Mouse (Mus musculus) stomach, postnatal 0 days (tissue): ENCODE data around the gene Shisal2b. TPM values are rescaled to one million over a fixed set of nuclear protein-coding genes. Genes with fewer than 3 reads are reported as not detected.

Experiments used
- ATAC-seq: fragments of 200-750 bp; cut with Nextera tagmentation; 2 replicates; pipeline ENCODE4 v1.8.0; 2017; ENCODE audit not compliant: low FRiP score, low TSS enrichment
- DNase-seq: peaks from one replicate; pipeline ENCODE4 v3.0.0-alpha.2; 2016; ENCODE audit warnings: low spot score
- H3K27ac ChIP-seq: fragments of 300-500 bp; sonication (generic); replicated peaks from 2 replicates; pipeline ENCODE4 v1.5.1; 2014; ENCODE audit warnings: mild to moderate bottlenecking, control low read depth
- H3K27me3 ChIP-seq: fragments of 300-500 bp; sonication (generic); 2 replicates; pipeline ENCODE4 v1.6.1; 2014; ENCODE audit warnings: low read length; ENCODE audit not compliant: control insufficient read depth, insufficient read depth
- H3K36me3 ChIP-seq: fragments of 300-500 bp; sonication (generic); 2 replicates; pipeline ENCODE4 v1.6.1; 2014; ENCODE audit warnings: low read length, mixed read lengths; ENCODE audit not compliant: control insufficient read depth, insufficient read depth
- H3K4me1 ChIP-seq: fragments of 300-500 bp; sonication (generic); replicated peaks from 2 replicates; pipeline ENCODE4 v1.6.1; 2014; ENCODE audit warnings: antibody characterized with exemption; ENCODE audit not compliant: control insufficient read depth, insufficient read depth
- H3K4me2 ChIP-seq: fragments of 300-500 bp; sonication (generic); replicated peaks from 2 replicates; pipeline ENCODE4 v1.6.1; 2014; ENCODE audit warnings: low read depth, mild to moderate bottlenecking, control low read depth, moderate library complexity
- H3K4me3 ChIP-seq: fragments of 300-500 bp; sonication (generic); 2 replicates; pipeline ENCODE4 v1.5.1; 2014; ENCODE audit warnings: low read depth, low read length, control low read depth
- H3K9ac ChIP-seq: fragments of 300-500 bp; sonication (generic); 2 replicates; pipeline ENCODE4 v1.6.1; 2014; ENCODE audit warnings: mild to moderate bottlenecking, low read length, control low read depth, mixed read lengths
- H3K9me3 ChIP-seq: fragments of 300-500 bp; sonication (generic); 2 replicates; pipeline ENCODE4 v1.6.1; 2016; ENCODE audit warnings: low read length; ENCODE audit not compliant: control insufficient read depth
- CTCF ChIP-seq: IDR thresholded peaks from 2 replicates; pipeline ENCODE4 v1.5.1; 2016; ENCODE audit warnings: antibody characterized with exemption, low read depth, mild to moderate bottlenecking, moderate library complexity
- EP300 ChIP-seq: optimal IDR thresholded peaks from 2 replicates; pipeline ENCODE3; 2016; ENCODE audit warnings: antibody characterized with exemption
- WGBS: fragments of 180-500 bp; shearing (Covaris S2); extraction: QIAGEN DNeasy Blood & Tissue Kit; methylation state at CpG from one replicate; pipeline ENCODE4 v1.1.7; 2014; 5-methylcytosine and 5-hydroxymethylcytosine counted together
- polyA plus RNA-seq: library from polyadenylated mRNA; unstranded; fragments of >200 nt; fragmentation: Nextera tagmentation; extraction: Ambion mirVana; gene quantifications from 2 replicates; pipeline ENCODE4 v1.2.1, GENCODE M21; 2015

The Shisal2b gene
- polyA plus RNA-seq, 1 experiment from 2014 or later: not detected

- H3K4me2 ChIP-seq: no peak overlapping the region
- ATAC-seq (no peak), DNase-seq (no peak)
- no peaks in the 10 kb centered on the region for H3K4me1 ChIP-seq
- H3K4me3 ChIP-seq: no peak overlapping the region
- H3K9me3 ChIP-seq: no peaks in the 10 kb centered on the region
- no peaks in the 10 kb centered on the region for H3K27me3 ChIP-seq
- no peak overlapping the region for H3K9ac ChIP-seq
- TF ChIP-seq EP300 (no peak), CTCF (no peak)
- no peaks in the 10 kb centered on the region for H3K36me3 ChIP-seq
- 61% methylated on average over 8 of the region's 8 CpGs for WGBS
- no peak overlapping the region for H3K27ac ChIP-seq
These were observed 22.8 kb upstream of the Shisal2b start for GRCm38 (mm10) chr13:104886308-104887032.

DNA sequence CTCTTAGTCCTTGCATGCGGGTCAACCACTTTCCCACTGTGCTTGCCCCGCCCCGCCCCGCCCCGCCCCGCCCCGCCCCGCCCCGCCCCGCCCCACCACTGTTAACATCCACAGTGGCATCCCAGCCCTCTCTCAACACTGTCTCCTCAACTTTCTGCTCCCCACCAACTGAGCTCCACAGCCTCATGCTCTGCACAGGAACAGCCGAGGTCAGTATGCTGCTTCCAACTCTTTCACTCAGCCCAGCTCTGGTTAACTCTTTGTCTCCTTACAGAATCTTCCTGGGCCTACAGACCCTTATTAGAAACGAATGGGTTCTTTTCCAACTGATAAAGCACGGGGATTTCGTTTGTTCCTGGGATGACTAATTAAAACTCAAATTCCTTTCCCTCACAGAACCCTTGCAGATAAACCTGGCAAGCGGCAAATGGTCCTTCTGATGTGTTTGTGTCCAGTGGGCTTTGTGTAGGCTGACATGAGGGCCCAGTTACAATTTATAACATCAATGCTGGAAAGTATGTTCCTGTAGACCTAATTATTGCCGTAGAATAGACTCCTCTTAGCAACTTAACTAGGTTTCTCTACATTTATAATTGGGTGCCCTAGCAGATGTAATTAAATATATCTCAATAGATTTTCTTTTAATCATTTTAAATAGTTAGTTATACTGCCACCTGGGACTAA, 20.0 kb upstream of the Shisal2b start:
- Histone ChIP-seq H3K27ac (no peak overlapping the region), H3K9me3 (no peaks in the 10 kb centered on the region), H3K9ac (no peak overlapping the region), H3K4me2 (no peak overlapping the region), H3K4me3 (no peak overlapping the region), H3K4me1 (no peaks in the 10 kb centered on the region), H3K27me3 (no peaks in the 10 kb centered on the region), H3K36me3 (no peaks in the 10 kb centered on the region)
- DNase-seq (no peak), ATAC-seq (no peak)
- TF ChIP-seq CTCF: no peak
- TF ChIP-seq EP300: no peak
- 36% methylated on average over 7 of the region's 16 CpGs for WGBS

DNA sequence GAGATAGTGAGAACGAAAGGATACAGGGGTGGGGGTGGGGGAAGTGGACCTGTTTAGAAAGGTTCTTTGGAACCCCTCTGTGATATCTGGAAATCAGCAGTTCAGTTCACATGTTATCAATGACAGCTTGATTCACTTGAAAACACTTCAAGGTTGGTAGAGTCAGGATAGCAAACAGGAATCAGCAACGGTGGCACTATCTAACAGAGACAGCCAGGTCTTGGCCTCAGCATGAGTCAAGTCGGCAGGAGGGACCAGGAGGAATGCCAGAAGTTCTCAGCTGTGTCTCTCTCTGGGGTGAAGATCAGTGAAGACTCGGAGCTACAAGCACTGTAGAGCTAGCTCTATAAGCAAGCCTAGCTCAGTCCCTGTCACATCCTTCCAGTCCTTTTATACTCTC, 14.8 kb upstream of the Shisal2b start:
- H3K36me3 ChIP-seq: no peaks in the 10 kb centered on the region
- no peak overlapping the region for H3K9ac ChIP-seq
- no peaks in the 10 kb centered on the region for H3K9me3 ChIP-seq
- DNase-seq: no peak
- no peaks in the 10 kb centered on the region for H3K27me3 ChIP-seq
- no peak for ATAC-seq
- 50% methylated on average over 4 of the region's 4 CpGs for WGBS
- TF ChIP-seq CTCF: no peak
- no peak for TF ChIP-seq EP300
- H3K4me2 ChIP-seq: no peak overlapping the region
- no peak overlapping the region for H3K27ac ChIP-seq
- H3K4me1 ChIP-seq: no peaks in the 10 kb centered on the region
- H3K4me3 ChIP-seq: no peak overlapping the region

DNA sequence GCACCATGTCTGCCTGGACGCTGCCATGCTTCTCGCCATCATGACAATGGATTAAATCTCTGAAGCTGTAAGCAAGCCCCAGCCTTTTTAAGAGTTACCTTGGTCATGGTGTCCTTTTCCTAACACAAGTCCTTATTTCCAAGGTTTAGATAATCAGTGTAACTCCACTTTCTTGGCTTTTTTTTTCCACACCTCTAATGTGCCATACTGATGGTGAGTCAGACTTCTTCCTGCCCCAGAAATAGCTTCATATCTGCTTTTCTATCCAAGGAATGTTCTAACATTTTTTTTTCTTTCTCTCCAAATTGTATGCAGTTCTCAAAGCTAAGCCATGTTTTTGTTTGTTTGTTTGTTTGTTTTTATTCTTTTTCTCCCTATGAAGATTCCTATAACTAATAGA, 6.2 kb upstream of the Shisal2b start:
- TF ChIP-seq EP300 (no peak), CTCF (no peak)
- DNase-seq: no peak
- WGBS: 90% methylated on average over 2 of the region's 2 CpGs
- Histone ChIP-seq H3K4me2 (no peak overlapping the region), H3K27ac (no peak overlapping the region), H3K27me3 (no peaks in the 10 kb centered on the region), H3K9ac (no peak overlapping the region), H3K4me1 (no peaks in the 10 kb centered on the region), H3K9me3 (no peaks in the 10 kb centered on the region), H3K4me3 (no peak overlapping the region), H3K36me3 (no peaks in the 10 kb centered on the region)
- ATAC-seq: no peak

DNA sequence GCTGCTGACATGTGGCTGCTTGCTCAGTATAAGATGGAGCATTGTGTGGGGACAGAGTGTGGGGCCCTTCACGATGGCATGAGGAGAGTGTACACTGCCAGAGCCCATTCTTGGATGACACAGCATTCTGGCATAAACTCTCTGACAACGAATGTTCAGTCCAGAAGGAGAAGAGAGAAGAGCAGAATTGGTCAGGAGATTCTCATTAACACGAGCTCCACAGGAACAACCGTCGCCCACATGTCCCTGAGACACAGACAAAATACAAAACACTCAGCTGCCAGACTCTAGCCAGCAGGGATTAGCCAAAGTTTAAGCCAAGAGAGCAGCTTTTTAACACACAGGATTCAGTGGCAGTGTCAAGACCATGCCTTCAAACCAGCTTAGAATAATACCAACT, 3.0 kb upstream of the Shisal2b start:
- Histone ChIP-seq H3K9me3 (no peaks in the 10 kb centered on the region), H3K4me2 (no peak overlapping the region), H3K9ac (no peak overlapping the region), H3K27ac (no peak overlapping the region), H3K4me3 (no peak overlapping the region), H3K4me1 (no peaks in the 10 kb centered on the region), H3K27me3 (no peaks in the 10 kb centered on the region), H3K36me3 (no peaks in the 10 kb centered on the region)
- WGBS: 68% methylated on average over 5 of the region's 5 CpGs
- ATAC-seq (no peak), DNase-seq (no peak)
- TF ChIP-seq EP300 (no peak), CTCF (no peak)

DNA sequence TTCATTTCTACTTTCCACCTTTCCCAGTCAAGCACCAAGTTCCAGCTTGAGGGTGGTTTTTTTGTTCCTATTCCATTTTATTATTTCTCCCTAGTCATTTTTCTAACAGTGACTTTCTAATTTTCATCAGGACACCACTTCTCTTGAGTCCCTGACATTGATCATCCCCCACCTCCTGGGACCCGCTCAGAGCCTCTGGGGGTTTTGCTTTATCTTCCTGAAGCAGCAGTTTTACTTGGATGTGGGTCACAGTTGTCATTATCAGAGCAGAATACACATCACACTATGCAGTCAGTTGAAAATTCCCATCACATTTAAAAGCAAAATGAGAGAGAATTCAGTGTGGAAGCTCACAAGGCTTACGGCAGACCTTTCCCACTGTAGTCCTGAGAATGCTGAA, 10.0 kb downstream of the Shisal2b start:
- H3K4me1 ChIP-seq: no peaks in the 10 kb centered on the region
- no peaks in the 10 kb centered on the region for H3K27me3 ChIP-seq
- H3K27ac ChIP-seq: no peak overlapping the region
- H3K4me3 ChIP-seq: no peak overlapping the region
- DNase-seq (no peak), ATAC-seq (no peak)
- H3K36me3 ChIP-seq: no peaks in the 10 kb centered on the region
- 86% methylated on average over 2 of the region's 2 CpGs for WGBS
- no peak overlapping the region for H3K4me2 ChIP-seq
- no peak overlapping the region for H3K9ac ChIP-seq
- TF ChIP-seq CTCF (no peak), EP300 (no peak)
- H3K9me3 ChIP-seq: no peaks in the 10 kb centered on the region
